Mouse (Mus musculus): Measurements from ENCODE around the gene Psg21. TPM values are rescaled to one million over a fixed set of nuclear protein-coding genes. Genes with fewer than 3 reads are reported as not detected.
"Not testable (repeated sequence)": the region's sequence is repeated elsewhere in the genome, so short reads cannot be mapped to it uniquely, and the experiment has no call there.

Gene Psg21
- not detected in 2 replicates for polyA plus RNA-seq (2016; fragmentation: Nextera tagmentation; extraction: Ambion mirVana)

- not testable (repeated sequence) for H3K4me1 ChIP-seq; H3K9me3 ChIP-seq (replicated peaks); H3K36me3 ChIP-seq; H3K9ac ChIP-seq; H3K4me3 ChIP-seq; H3K27ac ChIP-seq; H3K27me3 ChIP-seq (replicated peaks); ATAC-seq; H3K4me2 ChIP-seq
- 37% methylated on average over 2 of the region's 2 CpGs for WGBS (ENCODE audit: insufficient replicate concordance)
Observed at GRCm38 (mm10) chr7:18656625-18657024, at the start of gene Psg21. Psg21 (minus strand) TSS chr7:18656725.

- no peaks in the 10 kb centered on the region for H3K4me1 ChIP-seq
- H3K9ac ChIP-seq, result no peak within 1 kb of the TSS
- no peak within 1 kb of the TSS for H3K27ac ChIP-seq
- H3K36me3 ChIP-seq, result no peaks in the 10 kb centered on the region
- no peaks in the 10 kb centered on the region for H3K9me3 ChIP-seq (replicated peaks)
- H3K4me3 ChIP-seq, result no peak within 1 kb of the TSS
- H3K4me2 ChIP-seq, result no peak within 1 kb of the TSS
- 37% methylated on average over 2 of the region's 2 CpGs for WGBS (ENCODE audit: insufficient replicate concordance)
- no peak for ATAC-seq
- H3K27me3 ChIP-seq (replicated peaks), result no peaks in the 10 kb centered on the region
Observed at GRCm38 (mm10) chr7:18686085-18686484, 29.6 kb upstream of the Psg21 start, which contains the start of gene Psg20. Psg20 (minus strand) TSS chr7:18686185.

GRCm38 (mm10) chr7:18685586-18685985, 29.1 kb upstream of the Psg21 start:
- Histone ChIP-seq H3K9ac (no peak overlapping the region), H3K4me3 (no peak overlapping the region), H3K4me2 (no peak overlapping the region), H3K4me1 (no peaks in the 10 kb centered on the region), H3K27me3 (replicated peaks) (no peaks in the 10 kb centered on the region), H3K27ac (no peak overlapping the region), H3K9me3 (replicated peaks) (no peaks in the 10 kb centered on the region), H3K36me3 (no peaks in the 10 kb centered on the region)
- no peak for ATAC-seq

- Histone ChIP-seq H3K27me3 (replicated peaks) (no peaks in the 10 kb centered on the region), H3K9ac (no peak overlapping the region), H3K36me3 (no peaks in the 10 kb centered on the region), H3K4me1 (no peaks in the 10 kb centered on the region), H3K4me2 (no peak overlapping the region), H3K27ac (no peak overlapping the region), H3K9me3 (replicated peaks) (no peaks in the 10 kb centered on the region), H3K4me3 (no peak overlapping the region)
- WGBS (ENCODE audit: insufficient replicate concordance), result 30% methylated on average over 2 of the region's 2 CpGs
- no peak for ATAC-seq
Observed at GRCm38 (mm10) chr7:18679772-18680171, 23.2 kb upstream of the Psg21 start.

- H3K27ac ChIP-seq; H3K9ac ChIP-seq; ATAC-seq; H3K4me3 ChIP-seq; H3K4me1 ChIP-seq; H3K36me3 ChIP-seq; H3K4me2 ChIP-seq; H3K27me3 ChIP-seq (replicated peaks); H3K9me3 ChIP-seq (replicated peaks): not testable (repeated sequence)
- 58% methylated on average over 8 of the region's 8 CpGs for WGBS (ENCODE audit: insufficient replicate concordance)
Observed at GRCm38 (mm10) chr7:18626921-18627320, 29.6 kb downstream of the Psg21 start.

- not testable (repeated sequence) for H3K9me3 ChIP-seq (replicated peaks); H3K36me3 ChIP-seq; H3K4me2 ChIP-seq; H3K4me3 ChIP-seq; H3K27me3 ChIP-seq (replicated peaks); H3K27ac ChIP-seq; H3K4me1 ChIP-seq; H3K9ac ChIP-seq; ATAC-seq
- WGBS (ENCODE audit: insufficient replicate concordance), result 45% methylated on average over 2 of the region's 2 CpGs
Observed at GRCm38 (mm10) chr7:18616401-18616800, 40.1 kb downstream of the Psg21 start, which contains the start of gene Psg23. Psg23 (minus strand) TSS chr7:18616501.

Other genes with a start within 250 kb of the Psg21 start
- not detected in 2 replicates for gene Psg28, start 224.7 kb downstream of the Psg21 start, polyA plus RNA-seq (2016; fragmentation: Nextera tagmentation; extraction: Ambion mirVana)
- gene Psg26, start 172.5 kb downstream of the Psg21 start, polyA plus RNA-seq (2016; fragmentation: Nextera tagmentation; extraction: Ambion mirVana), result not detected in 2 replicates
- gene Psg25, start 124.5 kb downstream of the Psg21 start, polyA plus RNA-seq (2016; fragmentation: Nextera tagmentation; extraction: Ambion mirVana), result not detected in 2 replicates
- gene Psg27, start 89.4 kb downstream of the Psg21 start, polyA plus RNA-seq (2016; fragmentation: Nextera tagmentation; extraction: Ambion mirVana), result not detected in 2 replicates
- gene Psg23, start 40.2 kb downstream of the Psg21 start, polyA plus RNA-seq (2016; fragmentation: Nextera tagmentation; extraction: Ambion mirVana), result not detected in 2 replicates
- gene Psg20, start 29.5 kb upstream of the Psg21 start, polyA plus RNA-seq (2016; fragmentation: Nextera tagmentation; extraction: Ambion mirVana), result not detected in 2 replicates
- 0.06 TPM in 1 of 2 replicates, not detected in the other for gene Psg22, start 61.4 kb upstream of the Psg21 start, polyA plus RNA-seq (2016; fragmentation: Nextera tagmentation; extraction: Ambion mirVana)
- not detected in 2 replicates for gene Psg19, start 141.8 kb upstream of the Psg21 start, polyA plus RNA-seq (2016; fragmentation: Nextera tagmentation; extraction: Ambion mirVana)
- 0.06 TPM in 1 of 2 replicates, not detected in the other for gene Psg17, start 164.9 kb upstream of the Psg21 start, polyA plus RNA-seq (2016; fragmentation: Nextera tagmentation; extraction: Ambion mirVana)
- 0.07 and 0.10 TPM in 2 replicates for gene Mill2, start 183.2 kb upstream of the Psg21 start, polyA plus RNA-seq (2016; fragmentation: Nextera tagmentation; extraction: Ambion mirVana)
- 8.9 and 10.0 TPM in 2 replicates for gene Pglyrp1, start 214.6 kb upstream of the Psg21 start, polyA plus RNA-seq (2016; fragmentation: Nextera tagmentation; extraction: Ambion mirVana)

All from liver, embryonic 12.5 days (tissue).